Mouse (Mus musculus) right cerebral cortex, postnatal 14 days (tissue): ENCODE data around the gene Tmprss6.
A peak's percentile ranks its signal among the peaks of the same experiment; 100 is the strongest.

Experiments
- DNase-seq: peaks from one replicate; pipeline ENCODE4 v3.0.0; 2022

Tmprss6 gene

GRCm38 (mm10) chr15:78468379-78468937, at the start of gene Tmprss6:
Tmprss6 (minus strand) TSS chr15:78468634.
- no peak for DNase-seq

GRCm38 (mm10) chr15:78518221-78518620, 49.8 kb upstream of the Tmprss6 start:
- DNase-seq: no peak

GRCm38 (mm10) chr15:78515759-78516158, 47.3 kb upstream of the Tmprss6 start:
- no peak for DNase-seq

- peak; percentile 84 for DNase-seq
Measured at GRCm38 (mm10) chr15:78514393-78515146, 46.1 kb upstream of the Tmprss6 start.

- no peak for DNase-seq
Measured at GRCm38 (mm10) chr15:78513019-78513418, 44.6 kb upstream of the Tmprss6 start.

- no peak for DNase-seq
Measured at GRCm38 (mm10) chr15:78511951-78512350, 43.5 kb upstream of the Tmprss6 start.

- DNase-seq: no peak
Measured at GRCm38 (mm10) chr15:78510736-78511135, 42.3 kb upstream of the Tmprss6 start.

GRCm38 (mm10) chr15:78510121-78510576, 41.7 kb upstream of the Tmprss6 start:
- no peak for DNase-seq

- no peak for DNase-seq
Measured at GRCm38 (mm10) chr15:78509297-78509899, 41.0 kb upstream of the Tmprss6 start.

- no peak for DNase-seq
Measured at GRCm38 (mm10) chr15:78508443-78508842, 40.0 kb upstream of the Tmprss6 start.

GRCm38 (mm10) chr15:78505541-78505940, 37.1 kb upstream of the Tmprss6 start:
- no peak for DNase-seq

- no peak for DNase-seq
Measured at GRCm38 (mm10) chr15:78504816-78505215, 36.4 kb upstream of the Tmprss6 start.

GRCm38 (mm10) chr15:78504013-78504412, 35.6 kb upstream of the Tmprss6 start:
- DNase-seq: no peak

- no peak for DNase-seq
Measured at GRCm38 (mm10) chr15:78502437-78503132, 34.2 kb upstream of the Tmprss6 start.

- DNase-seq: no peak
Measured at GRCm38 (mm10) chr15:78494968-78495406, 26.6 kb upstream of the Tmprss6 start, which contains the start of gene Il2rb. Il2rb (minus strand) TSS chr15:78495271.

GRCm38 (mm10) chr15:78493401-78494010, 25.1 kb upstream of the Tmprss6 start:
- DNase-seq: no peak

GRCm38 (mm10) chr15:78491301-78491700, 22.9 kb upstream of the Tmprss6 start:
- DNase-seq: no peak

- DNase-seq: no peak
Measured at GRCm38 (mm10) chr15:78489906-78490305, 21.5 kb upstream of the Tmprss6 start.

- DNase-seq: no peak
Measured at GRCm38 (mm10) chr15:78489248-78489647, 20.8 kb upstream of the Tmprss6 start.

- no peak for DNase-seq
Measured at GRCm38 (mm10) chr15:78487066-78487465, 18.6 kb upstream of the Tmprss6 start.

GRCm38 (mm10) chr15:78486564-78486963, 18.1 kb upstream of the Tmprss6 start:
- DNase-seq: no peak

- no peak for DNase-seq
Measured at GRCm38 (mm10) chr15:78483311-78483710, 14.9 kb upstream of the Tmprss6 start.

GRCm38 (mm10) chr15:78482518-78482917, 14.1 kb upstream of the Tmprss6 start:
- DNase-seq: no peak
